Mouse (Mus musculus) liver, postnatal 0 days (tissue): ENCODE results near the gene Wdr18. TPM values are rescaled to one million over a fixed set of nuclear protein-coding genes. Genes with fewer than 3 reads are reported as not detected.

ENCODE experiments used
- ATAC-seq: fragments of 200-750 bp; cut with Nextera tagmentation; 2 replicates; pipeline ENCODE4 v1.8.0; 2017; ENCODE audit warnings: mild to moderate bottlenecking, moderate library complexity
- DNase-seq: peaks from one replicate; pipeline ENCODE4 v3.0.0-alpha.2; 2016
- H3K27ac ChIP-seq: fragments of 300-500 bp; sonication (generic); 2 replicates; pipeline ENCODE4 v1.5.1; 2014; ENCODE audit warnings: antibody characterized with exemption, moderate library complexity, mild to moderate bottlenecking, low read depth
- H3K27me3 ChIP-seq: fragments of 300-500 bp; sonication (generic); 2 replicates; pipeline ENCODE4 v1.6.1; 2014; ENCODE audit warnings: low read length, control low read depth, mixed read lengths; ENCODE audit not compliant: insufficient read depth
- H3K36me3 ChIP-seq: fragments of 300-500 bp; sonication (generic); replicated peaks from 2 replicates; pipeline ENCODE4 v1.6.1; 2014; ENCODE audit warnings: mild to moderate bottlenecking, control low read depth, low read length, moderate library complexity, mixed read lengths; ENCODE audit not compliant: insufficient read depth
- H3K4me1 ChIP-seq: fragments of 300-500 bp; sonication (generic); 2 replicates; pipeline ENCODE4 v1.6.1; 2014; ENCODE audit warnings: antibody characterized with exemption, mild to moderate bottlenecking, control low read depth; ENCODE audit not compliant: insufficient read depth
- H3K4me2 ChIP-seq: fragments of 300-500 bp; sonication (generic); 2 replicates; pipeline ENCODE4 v1.6.1; 2014; ENCODE audit warnings: low read depth, mild to moderate bottlenecking, low read length, moderate library complexity, mixed read lengths
- H3K4me3 ChIP-seq: fragments of 300-500 bp; sonication (generic); 2 replicates; pipeline ENCODE4 v1.5.1; 2014; ENCODE audit warnings: low read depth, low read length
- H3K9ac ChIP-seq: fragments of 300-500 bp; sonication (generic); replicated peaks from 2 replicates; pipeline ENCODE4 v1.6.1; 2014; ENCODE audit warnings: mild to moderate bottlenecking, moderate library complexity
- H3K9me3 ChIP-seq: fragments of 300-500 bp; sonication (generic); 2 replicates; pipeline ENCODE4 v1.6.1; 2016; ENCODE audit warnings: mild to moderate bottlenecking, control low read depth, low read length, mixed read lengths
- CTCF ChIP-seq: sonication (generic); IDR thresholded peaks from 2 replicates; pipeline ENCODE4 v1.5.1; 2016; ENCODE audit warnings: antibody characterized with exemption, low read depth
- EP300 ChIP-seq: IDR thresholded peaks from 2 replicates; pipeline ENCODE4 v1.6.1; 2016; ENCODE audit warnings: antibody characterized with exemption, low read depth, mild to moderate bottlenecking
- WGBS: fragments of 180-500 bp; shearing (Covaris S2); extraction: QIAGEN DNeasy Blood & Tissue Kit; methylation state at CpG from one replicate; pipeline ENCODE4 v1.1.7; 2014; ENCODE audit not compliant: insufficient replicate concordance; 5-methylcytosine and 5-hydroxymethylcytosine counted together
- polyA plus RNA-seq: library from polyadenylated mRNA; unstranded; fragments of >200 nt; fragmentation: Nextera tagmentation; extraction: Ambion mirVana; gene quantifications from 2 replicates; pipeline ENCODE4 v1.2.1, GENCODE M21; 2015

Wdr18 gene
- polyA plus RNA-seq, 1 experiment from 2014 or later: 40.7 TPM

DNA sequence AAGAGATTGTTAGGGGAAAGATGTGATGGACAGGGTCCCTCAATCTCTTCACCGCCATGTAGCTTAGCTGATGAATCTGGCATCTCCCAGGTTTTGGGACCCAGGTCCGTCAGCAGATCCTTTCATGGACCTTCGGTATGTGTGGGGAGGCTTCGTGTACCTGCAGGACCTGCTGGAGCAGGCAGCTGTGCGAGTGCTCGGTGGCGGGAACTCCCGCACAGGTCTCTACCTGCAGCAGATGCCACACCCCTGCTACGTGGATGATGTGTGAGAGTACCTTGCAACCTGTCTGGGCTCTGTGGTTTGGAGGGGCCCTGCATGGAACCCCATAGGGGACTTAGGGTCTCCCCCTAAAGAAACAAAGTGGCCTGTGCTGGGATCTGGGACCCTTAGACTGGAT, 42.0 kb downstream of the Wdr18 start:
- H3K36me3 ChIP-seq: peaks cover 26% of the 10 kb centered on the region
- H3K9me3 ChIP-seq: no peaks in the 10 kb centered on the region
- no peak overlapping the region for H3K27ac ChIP-seq
- no peak overlapping the region for H3K4me3 ChIP-seq
- no peak for DNase-seq
- no peaks in the 10 kb centered on the region for H3K27me3 ChIP-seq
- TF ChIP-seq EP300: no peak
- no peak for TF ChIP-seq CTCF
- peaks cover 22% of the 10 kb centered on the region for H3K4me1 ChIP-seq
- no peak overlapping the region for H3K9ac ChIP-seq
- no peak for ATAC-seq
- WGBS: 91% methylated on average over 9 of the region's 9 CpGs
- H3K4me2 ChIP-seq: no peak overlapping the region

DNA sequence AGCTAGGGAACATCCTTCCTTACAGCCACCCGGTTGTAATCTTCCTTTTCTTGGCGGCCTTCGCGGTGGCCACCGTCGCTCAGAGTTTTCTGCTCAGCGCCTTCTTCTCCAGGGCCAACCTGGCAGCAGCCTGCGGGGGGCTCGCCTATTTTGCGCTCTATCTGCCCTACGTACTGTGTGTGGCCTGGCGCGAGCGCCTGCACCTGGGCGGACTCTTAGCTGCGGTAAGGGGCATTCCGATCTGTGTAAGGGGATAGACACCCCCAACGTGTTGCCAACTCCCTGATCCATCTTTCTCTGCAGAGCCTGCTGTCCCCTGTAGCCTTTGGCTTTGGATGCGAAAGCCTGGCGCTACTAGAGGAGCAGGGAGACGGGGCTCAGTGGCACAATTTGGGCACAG, 42.9 kb downstream of the Wdr18 start:
- no peak for ATAC-seq
- WGBS: 60% methylated on average over 21 of the region's 21 CpGs
- Histone ChIP-seq H3K4me2 (no peak overlapping the region), H3K4me3 (no peak overlapping the region), H3K9me3 (no peaks in the 10 kb centered on the region), H3K27me3 (no peaks in the 10 kb centered on the region), H3K36me3 (peaks cover 30% of the 10 kb centered on the region), H3K4me1 (peaks cover 18% of the 10 kb centered on the region), H3K9ac (no peak overlapping the region), H3K27ac (no peak overlapping the region)
- TF ChIP-seq CTCF (no peak), EP300 (no peak)
- no peak for DNase-seq

DNA sequence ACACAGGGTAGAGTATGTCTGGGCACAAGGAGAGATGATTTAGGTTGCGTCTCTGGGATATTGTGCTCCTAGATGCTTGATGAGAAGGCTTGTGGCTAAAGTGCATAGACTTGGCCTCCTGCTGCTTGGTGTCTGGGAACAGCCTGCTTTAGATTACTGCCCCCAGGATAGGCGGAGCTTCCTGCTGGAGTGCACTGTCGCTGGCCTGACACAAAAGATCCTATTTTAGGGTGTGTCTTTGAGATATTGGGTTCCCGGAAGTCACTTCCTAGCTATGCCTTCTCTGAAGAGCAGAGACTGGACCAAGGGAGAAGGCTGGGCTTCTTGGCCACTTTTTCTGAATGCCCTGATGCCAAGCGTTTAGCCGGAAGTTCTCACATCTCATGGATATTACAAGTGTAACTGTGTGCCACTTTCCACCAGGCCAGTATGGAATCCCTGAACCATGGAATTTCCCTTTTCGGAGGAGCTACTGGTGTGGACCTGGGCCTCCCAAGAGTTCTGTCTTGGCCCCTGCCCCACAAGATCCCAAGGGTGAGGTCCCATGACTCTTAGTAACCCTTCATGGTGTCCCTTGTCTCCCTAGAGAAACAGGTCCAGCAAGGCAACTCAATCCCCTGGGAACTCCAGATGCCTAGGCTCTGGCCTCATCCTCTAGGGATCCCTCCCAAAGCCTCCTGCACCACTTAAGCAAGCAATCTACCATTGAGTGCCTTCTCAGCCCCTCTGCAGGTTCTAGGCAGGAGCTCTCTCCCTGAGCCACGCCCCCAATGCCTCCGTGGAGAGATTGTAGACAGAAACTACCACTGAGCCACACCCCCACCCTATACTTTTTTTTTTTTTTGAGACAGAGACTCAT, 43.7 kb downstream of the Wdr18 start:
- TF ChIP-seq EP300 (no peak), CTCF (no peak)
- DNase-seq: no peak
- peaks cover 14% of the 10 kb centered on the region for H3K4me1 ChIP-seq
- 0 out of 2 replicates have a peak overlapping the region, but pooled peaks have one; percentile 8 for H3K9ac ChIP-seq
- H3K9me3 ChIP-seq: no peaks in the 10 kb centered on the region
- H3K27me3 ChIP-seq: no peaks in the 10 kb centered on the region
- ATAC-seq: peak; percentile 35; the same call in 1 of the 2 replicates
- H3K36me3 ChIP-seq: peaks cover 35% of the 10 kb centered on the region
- no peak overlapping the region for H3K4me3 ChIP-seq
- H3K27ac ChIP-seq: no peak overlapping the region; the same call in 1 of the 2 replicates
- H3K4me2 ChIP-seq: no peak overlapping the region
- 51% methylated on average over 9 of the region's 9 CpGs for WGBS

DNA sequence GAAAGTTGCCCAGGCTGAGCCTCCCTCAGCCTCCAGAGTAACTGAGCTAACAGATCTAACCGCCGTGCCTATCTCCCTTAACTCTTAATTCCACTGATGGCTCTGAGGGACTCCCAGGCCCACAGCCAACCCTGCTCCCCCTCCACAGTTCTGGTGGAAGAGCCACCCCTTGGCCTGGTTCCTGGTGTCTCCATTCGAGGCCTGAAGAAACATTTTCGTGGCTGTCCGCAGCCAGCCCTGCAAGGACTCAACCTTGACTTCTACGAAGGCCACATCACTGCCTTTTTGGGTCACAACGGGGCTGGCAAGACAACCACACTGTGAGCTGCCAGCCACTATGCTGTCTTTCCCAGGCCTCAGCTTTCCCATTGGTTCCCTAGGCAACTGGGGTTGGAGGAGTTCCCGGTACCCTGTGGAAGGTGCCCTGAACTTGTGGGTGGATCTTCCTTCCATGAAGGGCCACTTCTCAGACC, 44.3 kb downstream of the Wdr18 start:
- Histone ChIP-seq H3K4me1 (peaks cover 14% of the 10 kb centered on the region), H3K36me3 (peaks cover 39% of the 10 kb centered on the region), H3K9me3 (no peaks in the 10 kb centered on the region), H3K27ac (no peak overlapping the region), H3K9ac (no peak overlapping the region), H3K4me2 (no peak overlapping the region), H3K27me3 (no peaks in the 10 kb centered on the region), H3K4me3 (no peak overlapping the region)
- WGBS: 76% methylated on average over 8 of the region's 8 CpGs
- DNase-seq (no peak), ATAC-seq (no peak)
- TF ChIP-seq EP300: no peak

DNA sequence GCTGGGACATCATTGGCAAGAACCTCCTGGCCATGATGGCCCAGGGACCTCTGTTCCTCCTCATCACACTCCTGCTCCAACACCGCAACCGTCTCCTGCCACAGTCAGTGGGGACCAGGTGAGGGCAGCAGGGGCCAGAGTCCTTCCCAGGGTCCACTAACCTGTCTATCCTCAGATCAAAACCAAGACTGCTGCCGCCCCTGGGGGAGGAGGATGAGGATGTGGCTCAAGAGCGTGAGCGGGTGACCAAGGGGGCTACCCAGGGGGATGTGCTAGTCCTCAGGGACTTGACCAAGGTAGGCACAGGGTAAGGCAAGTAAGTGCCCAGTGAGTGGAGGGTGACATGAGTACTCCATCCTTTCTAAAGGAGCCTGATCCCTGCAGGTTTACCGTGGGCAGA, 51.8 kb downstream of the Wdr18 start:
- TF ChIP-seq CTCF: no peak
- TF ChIP-seq EP300: no peak
- DNase-seq: no peak
- no peak overlapping the region for H3K4me3 ChIP-seq
- H3K36me3 ChIP-seq: peaks cover 45% of the 10 kb centered on the region
- H3K27ac ChIP-seq: no peak overlapping the region
- H3K9ac ChIP-seq: no peak overlapping the region
- peaks cover 7% of the 10 kb centered on the region for H3K4me1 ChIP-seq
- H3K9me3 ChIP-seq: peaks cover 3% of the 10 kb centered on the region; the same call in 1 of the 2 replicates
- no peaks in the 10 kb centered on the region for H3K27me3 ChIP-seq
- ATAC-seq: no peak
- 96% methylated on average over 6 of the region's 6 CpGs for WGBS
- no peak overlapping the region for H3K4me2 ChIP-seq

DNA sequence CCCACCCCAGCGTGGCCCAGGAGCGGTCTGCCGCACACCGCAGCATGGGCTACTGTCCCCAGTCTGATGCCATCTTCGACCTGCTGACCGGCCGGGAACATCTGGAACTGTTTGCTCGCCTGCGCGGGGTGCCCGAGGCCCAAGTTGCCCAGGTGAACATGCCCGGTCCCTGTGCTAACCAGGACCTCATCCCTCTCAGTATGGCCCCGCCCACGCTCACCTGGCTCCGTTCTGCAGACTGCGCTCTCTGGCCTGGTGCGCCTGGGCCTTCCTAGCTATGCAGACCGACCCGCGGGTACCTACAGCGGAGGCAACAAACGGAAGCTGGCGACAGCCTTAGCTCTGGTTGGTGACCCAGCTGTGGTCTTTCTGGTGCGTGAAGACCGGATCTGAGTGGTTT, 53.7 kb downstream of the Wdr18 start:
- H3K27me3 ChIP-seq: no peaks in the 10 kb centered on the region
- H3K4me2 ChIP-seq: no peak overlapping the region
- H3K4me3 ChIP-seq: no peak overlapping the region
- no peak overlapping the region for H3K27ac ChIP-seq
- H3K9ac ChIP-seq: no peak overlapping the region
- ATAC-seq: no peak
- no peak for DNase-seq
- H3K4me1 ChIP-seq: peaks cover 12% of the 10 kb centered on the region
- no peak for TF ChIP-seq EP300
- TF ChIP-seq CTCF: no peak
- peaks cover 3% of the 10 kb centered on the region; the same call in 1 of the 2 replicates for H3K9me3 ChIP-seq
- WGBS: 71% methylated on average over 25 of the region's 25 CpGs
- peaks cover 34% of the 10 kb centered on the region for H3K36me3 ChIP-seq
